Mouse (Mus musculus) adrenal gland, postnatal 14 days (tissue): ENCODE results near the gene Fosb. TPM values are rescaled to one million over a fixed set of nuclear protein-coding genes. Genes with fewer than 3 reads are reported as not detected.

ENCODE experiments used
- DNase-seq: peaks from one replicate; pipeline ENCODE4 v3.0.0; 2021; ENCODE audit warnings: mixed read lengths
- total RNA-seq: library from RNA; stranded (reverse); gene quantifications from 2 replicates; pipeline ENCODE4 v1.2.3, GENCODE M21; 2021

Fosb gene
- total RNA-seq, 1 experiment from 2014 or later = 22.4 TPM

GRCm38 (mm10) chr7:19331910-19332309 lies 22.1 kb upstream of the Fosb start:
- no peak for DNase-seq

- DNase-seq = no peak
These were observed 18.6 kb upstream of the Fosb start for GRCm38 (mm10) chr7:19328425-19328824.

GRCm38 (mm10) chr7:19327782-19328181 lies 17.9 kb upstream of the Fosb start:
- no peak for DNase-seq

- peak; percentile 95 for DNase-seq
These were observed 17.3 kb upstream of the Fosb start for GRCm38 (mm10) chr7:19327128-19327527.

- DNase-seq = peak; percentile 95
These were observed 16.5 kb upstream of the Fosb start for GRCm38 (mm10) chr7:19326359-19326758.

- DNase-seq = no peak
These were observed 15.7 kb upstream of the Fosb start for GRCm38 (mm10) chr7:19325262-19326199.

- DNase-seq = no peak
These were observed 14.4 kb upstream of the Fosb start for GRCm38 (mm10) chr7:19324221-19324620.

GRCm38 (mm10) chr7:19322489-19322888 lies 12.6 kb upstream of the Fosb start:
- DNase-seq = no peak

- DNase-seq = no peak
These were observed 11.6 kb upstream of the Fosb start for GRCm38 (mm10) chr7:19321464-19321863.

- DNase-seq = no peak
These were observed 10.8 kb upstream of the Fosb start for GRCm38 (mm10) chr7:19320637-19321036.

- DNase-seq = peak; percentile 98
These were observed 10.1 kb upstream of the Fosb start for GRCm38 (mm10) chr7:19319906-19320305.

GRCm38 (mm10) chr7:19319458-19319857 lies 9.6 kb upstream of the Fosb start:
- DNase-seq = no peak

- no peak for DNase-seq
These were observed 8.8 kb upstream of the Fosb start for GRCm38 (mm10) chr7:19318676-19319075.

GRCm38 (mm10) chr7:19318201-19318600 lies 8.3 kb upstream of the Fosb start:
- no peak for DNase-seq

- DNase-seq = peak; percentile 47
These were observed 6.8 kb upstream of the Fosb start for GRCm38 (mm10) chr7:19316451-19317161.

GRCm38 (mm10) chr7:19314033-19314432 lies 4.2 kb upstream of the Fosb start:
- DNase-seq = no peak

GRCm38 (mm10) chr7:19311991-19312390 lies 2.1 kb upstream of the Fosb start:
- no peak for DNase-seq

GRCm38 (mm10) chr7:19309278-19309883 lies 470 bp downstream of the Fosb start:
- peak; percentile 26 for DNase-seq

GRCm38 (mm10) chr7:19308454-19309277 lies 1.2 kb downstream of the Fosb start:
- DNase-seq = peak; percentile 99

- DNase-seq = peak; percentile 87
These were observed 2.0 kb downstream of the Fosb start for GRCm38 (mm10) chr7:19307739-19308453.
